Mouse (Mus musculus): ENCODE measurements around the gene Tmem204. TPM values are rescaled to one million over a fixed set of nuclear protein-coding genes. Genes with fewer than 3 reads are reported as not detected.

Tmem204 gene
- polyA plus RNA-seq, 1 experiment = 16.7 TPM

- DNase-seq (ENCODE audit: low read depth, low spot score) = no peak
- 88% methylated on average over 10 of the region's 10 CpGs for WGBS
These were observed 7.1 kb upstream of the Tmem204 start for GRCm38 (mm10) chr17:25090450-25090849.

GRCm38 (mm10) chr17:25089158-25089557 is 5.8 kb upstream of the Tmem204 start:
- WGBS = 95% methylated on average over 10 of the region's 10 CpGs
- DNase-seq (ENCODE audit: low read depth, low spot score) = no peak

GRCm38 (mm10) chr17:25086724-25087123 is 3.3 kb upstream of the Tmem204 start:
- 54% methylated on average over 7 of the region's 7 CpGs for WGBS
- no peak for DNase-seq (ENCODE audit: low read depth, low spot score)

- 77% methylated on average over 13 of the region's 13 CpGs for WGBS
These were observed 1.5 kb upstream of the Tmem204 start for GRCm38 (mm10) chr17:25084835-25085385.

GRCm38 (mm10) chr17:25082887-25083286 is 504 bp downstream of the Tmem204 start:
- DNase-seq (ENCODE audit: low read depth, low spot score) = no peak
- 58% methylated on average over 3 of the region's 3 CpGs for WGBS

More at GRCm38 (mm10) chr17:25084835-25085385, 1.5 kb upstream of the Tmem204 start:
- DNase-seq (ENCODE audit: low read depth, low spot score) = no peak

GRCm38 (mm10) chr17:25082081-25082847 is 1.1 kb downstream of the Tmem204 start:
- DNase-seq (ENCODE audit: low read depth, low spot score) = peak; percentile 27
- WGBS = 38% methylated on average over 14 of the region's 14 CpGs

- DNase-seq (ENCODE audit: low read depth, low spot score) = no peak
- 71% methylated on average over 11 of the region's 11 CpGs for WGBS
These were observed 2.4 kb downstream of the Tmem204 start for GRCm38 (mm10) chr17:25080960-25081381.

GRCm38 (mm10) chr17:25080210-25080609 is 3.2 kb downstream of the Tmem204 start:
- WGBS = 78% methylated on average over 13 of the region's 13 CpGs
- DNase-seq (ENCODE audit: low read depth, low spot score) = no peak

GRCm38 (mm10) chr17:25077771-25078372 is 5.5 kb downstream of the Tmem204 start:
- 61% methylated on average over 13 of the region's 13 CpGs for WGBS
- DNase-seq (ENCODE audit: low read depth, low spot score) = no peak

- DNase-seq (ENCODE audit: low read depth, low spot score) = no peak
- whole genome bisulfite sequencing = 82% methylated on average over 4 of the region's 4 CpGs
These were observed 6.5 kb downstream of the Tmem204 start for GRCm38 (mm10) chr17:25076906-25077305.

GRCm38 (mm10) chr17:25068690-25069089 is 14.7 kb downstream of the Tmem204 start:
- WGBS = 76% methylated on average over 2 of the region's 2 CpGs
- no peak for DNase-seq (ENCODE audit: low read depth, low spot score)

- WGBS = 70% methylated on average over 8 of the region's 8 CpGs
- DNase-seq (ENCODE audit: low read depth, low spot score) = no peak
These were observed 15.9 kb downstream of the Tmem204 start for GRCm38 (mm10) chr17:25067442-25067851.

GRCm38 (mm10) chr17:25066595-25066994 is 16.8 kb downstream of the Tmem204 start:
- WGBS = 83% methylated on average over 7 of the region's 7 CpGs
- DNase-seq (ENCODE audit: low read depth, low spot score) = no peak

- 84% methylated on average over 3 of the region's 3 CpGs for WGBS
- DNase-seq (ENCODE audit: low read depth, low spot score) = no peak
These were observed 18.2 kb downstream of the Tmem204 start for GRCm38 (mm10) chr17:25065189-25065588.

- WGBS = 59% methylated on average over 9 of the region's 9 CpGs
- no peak for DNase-seq (ENCODE audit: low read depth, low spot score)
These were observed 19.0 kb downstream of the Tmem204 start for GRCm38 (mm10) chr17:25064351-25064750.

GRCm38 (mm10) chr17:25063872-25064271 is 19.5 kb downstream of the Tmem204 start:
- 79% methylated on average over 12 of the region's 12 CpGs for WGBS
- DNase-seq (ENCODE audit: low read depth, low spot score) = no peak

GRCm38 (mm10) chr17:25063261-25063660 is 20.1 kb downstream of the Tmem204 start:
- no peak for DNase-seq (ENCODE audit: low read depth, low spot score)
- 95% methylated on average over 4 of the region's 4 CpGs for WGBS

- WGBS = 91% methylated on average over 6 of the region's 6 CpGs
- DNase-seq (ENCODE audit: low read depth, low spot score) = no peak
These were observed 26.4 kb downstream of the Tmem204 start for GRCm38 (mm10) chr17:25057041-25057440.

- DNase-seq (ENCODE audit: low read depth, low spot score) = no peak
- 81% methylated on average over 9 of the region's 9 CpGs for WGBS
These were observed 30.1 kb downstream of the Tmem204 start for GRCm38 (mm10) chr17:25053274-25053673.

- DNase-seq (ENCODE audit: low read depth, low spot score) = no peak
- 80% methylated on average over 6 of the region's 6 CpGs for WGBS
These were observed 36.2 kb downstream of the Tmem204 start for GRCm38 (mm10) chr17:25047143-25047542.

GRCm38 (mm10) chr17:25045281-25045680 is 38.1 kb downstream of the Tmem204 start:
- DNase-seq (ENCODE audit: low read depth, low spot score) = no peak
- 79% methylated on average over 4 of the region's 4 CpGs for WGBS

All from large intestine, adult 2 months (tissue).